8 mouse cellular contexts compared by ENCODE assay signal in the genomic region with DNA sequence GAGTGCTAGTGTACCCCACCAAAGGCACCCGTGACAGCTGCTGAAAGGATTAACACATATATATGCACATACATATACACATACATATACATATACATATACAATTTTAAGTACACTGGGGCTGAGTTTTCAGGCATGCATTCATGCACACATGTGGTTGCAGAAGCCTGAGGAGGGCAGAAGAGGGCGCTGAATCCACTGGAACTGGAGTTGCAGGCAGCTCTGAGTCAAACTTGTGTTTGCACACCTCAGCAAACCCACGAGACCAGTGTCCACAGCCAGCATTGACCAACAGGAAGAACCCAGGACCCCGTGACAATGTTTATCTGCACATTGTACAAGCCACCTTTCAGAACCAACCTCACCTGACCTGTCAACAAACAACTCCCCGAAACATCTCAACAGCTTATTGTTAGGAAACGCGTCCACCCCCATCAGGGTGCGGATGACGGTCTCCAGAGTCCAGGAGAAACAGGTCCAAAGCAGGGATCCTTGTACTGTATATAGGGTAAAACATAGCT. TPM values are rescaled to one million over a fixed set of nuclear protein-coding genes. Genes with fewer than 3 reads are reported as not detected.
DNase-seq lines count a peak whose midpoint lies in the region; ATAC-seq and TF ChIP-seq lines count a peak whose summit lies in the region.

No protein-coding gene starts in this region.

- no peak for TF ChIP-seq POLR2A in bone marrow, adult 2 months (IDR thresholded peaks at IDR 0.05; ENCODE audit: borderline replicate concordance, control insufficient read depth, low read depth, low read length)

- H3K4me3 ChIP-seq in kidney, embryonic 15.5 days (replicated peaks) = no peak overlapping the region
- no peak overlapping the region for H3K4me3 ChIP-seq in bone marrow, adult 2 months (replicated peaks; ENCODE audit: control insufficient read depth, low read depth, low read length)
- H3K4me3 ChIP-seq in liver, embryonic 15.5 days (replicated peaks) = no peak overlapping the region
- H3K4me3 ChIP-seq in forebrain, embryonic 15.5 days = no peak overlapping the region
- no peak overlapping the region for H3K4me3 ChIP-seq in limb, embryonic 10.5 days

- ATAC-seq in kidney, embryonic 15.5 days (replicated peaks; ENCODE audit: low FRiP score) = no peak
- ATAC-seq in liver, embryonic 15.5 days (ENCODE audit: insufficient read depth) = no peak
- ATAC-seq in forebrain, embryonic 15.5 days (replicated peaks) = no peak

- no peak for DNase-seq in kidney, adult 11 months
- peak; percentile 57 for DNase-seq in thymus, postnatal 0 days (ENCODE audit: low spot score)
- DNase-seq in left cerebral cortex, adult 18-20 months (ENCODE audit: low spot score in 2 of 2) = no peak
- no peak for DNase-seq in limb, embryonic 10.5 days (ENCODE audit: low spot score)

- H3K27ac ChIP-seq in kidney, embryonic 15.5 days = peak overlapping the region; percentile 45; the same call in 1 of the 2 replicates
- H3K27ac ChIP-seq in bone marrow, adult 2 months (ENCODE audit: control insufficient read depth, insufficient read depth, low read depth, low read length, poor library complexity) = peak overlapping the region; percentile 75
- H3K27ac ChIP-seq in liver, embryonic 15.5 days (replicated peaks) = peak overlapping the region; percentile 49
- no peak overlapping the region for H3K27ac ChIP-seq in forebrain, embryonic 15.5 days (replicated peaks)
- no peak overlapping the region for H3K27ac ChIP-seq in limb, embryonic 10.5 days

- 75% methylated on average over 9 of the region's 9 CpGs for WGBS in kidney, embryonic 15.5 days
- WGBS in bone marrow, adult 2 months = 60% methylated on average over 9 of the region's 9 CpGs
- 56% methylated on average over 9 of the region's 9 CpGs for WGBS in liver, embryonic 15.5 days (ENCODE audit: insufficient replicate concordance)
- WGBS in forebrain, embryonic 15.5 days = 75% methylated on average over 9 of the region's 9 CpGs
- WGBS in limb, embryonic 10.5 days = 72% methylated on average over 9 of the region's 9 CpGs

- H3K4me2 ChIP-seq in kidney, embryonic 15.5 days = no peak overlapping the region
- 0 out of 2 replicates have a peak overlapping the region, but pooled peaks have one; percentile 4 for H3K4me2 ChIP-seq in liver, embryonic 15.5 days
- H3K4me2 ChIP-seq in forebrain, embryonic 15.5 days (replicated peaks) = no peak overlapping the region

- H3K9me3 ChIP-seq in kidney, embryonic 15.5 days (replicated peaks) = no peaks in the 10 kb centered on the region
- H3K9me3 ChIP-seq in liver, embryonic 15.5 days (replicated peaks) = no peaks in the 10 kb centered on the region
- no peaks in the 10 kb centered on the region for H3K9me3 ChIP-seq in forebrain, embryonic 15.5 days
- H3K9me3 ChIP-seq in limb, embryonic 10.5 days (replicated peaks) = no peaks in the 10 kb centered on the region

- peak; percentile 69 for TF ChIP-seq CTCF in bone marrow, adult 2 months (IDR thresholded peaks at IDR 0.05; ENCODE audit: control insufficient read depth, insufficient read depth, low read length)

- H3K36me3 ChIP-seq in kidney, embryonic 15.5 days = no peaks in the 10 kb centered on the region
- H3K36me3 ChIP-seq in liver, embryonic 15.5 days (replicated peaks) = no peaks in the 10 kb centered on the region
- no peaks in the 10 kb centered on the region for H3K36me3 ChIP-seq in forebrain, embryonic 15.5 days
- no peaks in the 10 kb centered on the region for H3K36me3 ChIP-seq in limb, embryonic 10.5 days

- no peaks in the 10 kb centered on the region for H3K27me3 ChIP-seq in kidney, embryonic 15.5 days
- no peaks in the 10 kb centered on the region for H3K27me3 ChIP-seq in liver, embryonic 15.5 days
- no peaks in the 10 kb centered on the region for H3K27me3 ChIP-seq in forebrain, embryonic 15.5 days
- H3K27me3 ChIP-seq in limb, embryonic 10.5 days (ENCODE audit: low read depth, poor library complexity, severe bottlenecking) = no peaks in the 10 kb centered on the region

- H3K4me1 ChIP-seq in kidney, embryonic 15.5 days = peaks cover 13% of the 10 kb centered on the region
- peaks cover 11% of the 10 kb centered on the region for H3K4me1 ChIP-seq in bone marrow, adult 2 months (ENCODE audit: control insufficient read depth, insufficient read depth, low read length)
- peaks cover 68% of the 10 kb centered on the region for H3K4me1 ChIP-seq in liver, embryonic 15.5 days (replicated peaks)
- H3K4me1 ChIP-seq in forebrain, embryonic 15.5 days = peaks cover 7% of the 10 kb centered on the region
- peaks cover 22% of the 10 kb centered on the region for H3K4me1 ChIP-seq in limb, embryonic 10.5 days

- no peak overlapping the region for H3K9ac ChIP-seq in kidney, embryonic 15.5 days
- H3K9ac ChIP-seq in liver, embryonic 15.5 days = no peak overlapping the region
- no peak overlapping the region for H3K9ac ChIP-seq in forebrain, embryonic 15.5 days (replicated peaks)

RNA-seq across cellular contexts. Expression of a gene that starts 32.2 kb away (rescaled TPM):
- 19.1 and 20.4 TPM in 2 replicates for polyA plus RNA-seq in kidney, embryonic 15.5 days (2015; fragmentation: Nextera tagmentation; extraction: Ambion mirVana)
- polyA plus RNA-seq in bone marrow, adult 2 months (2011; ENCODE audit: insufficient read depth, insufficient read length, low replicate concordance, missing spikeins) = 16.3 and 35.4 TPM in 2 replicates
- 7.6 and 8.8 TPM in 2 replicates for polyA plus RNA-seq in liver, embryonic 15.5 days (2015; fragmentation: Nextera tagmentation; extraction: Ambion mirVana)
- 20.6 and 27.4 TPM in 2 replicates for polyA plus RNA-seq in thymus, postnatal 0 days (2015; fragmentation: Nextera tagmentation; extraction: Ambion mirVana)
- total RNA-seq in left cerebral cortex, adult 18-20 months (2021) = 10 to 100 TPM; 47.6 to 48.6 TPM
- 17.2 and 18.7 TPM in 2 replicates for polyA plus RNA-seq in forebrain, embryonic 15.5 days (2015; fragmentation: Nextera tagmentation; extraction: Ambion mirVana)
- 16.9 and 19.0 TPM in 2 replicates for polyA plus RNA-seq in limb, embryonic 10.5 days (2016; fragmentation: Nextera tagmentation; extraction: Ambion mirVana)

RNA-seq across cellular contexts. Expression of a gene that starts 58.4 kb away (rescaled TPM):
- 7.0 and 8.8 TPM in 2 replicates for polyA plus RNA-seq in kidney, embryonic 15.5 days (2015; fragmentation: Nextera tagmentation; extraction: Ambion mirVana)
- not detected in 2 replicates for polyA plus RNA-seq in bone marrow, adult 2 months (2011; ENCODE audit: insufficient read depth, insufficient read length, low replicate concordance, missing spikeins)
- 0.08 and 0.12 TPM in 2 replicates for polyA plus RNA-seq in liver, embryonic 15.5 days (2015; fragmentation: Nextera tagmentation; extraction: Ambion mirVana)
- 16.3 and 16.6 TPM in 2 replicates for polyA plus RNA-seq in thymus, postnatal 0 days (2015; fragmentation: Nextera tagmentation; extraction: Ambion mirVana)
- total RNA-seq in left cerebral cortex, adult 18-20 months (2021) = 1 to 10 TPM; 3.5 to 4.6 TPM
- 2.0 and 3.7 TPM in 2 replicates for polyA plus RNA-seq in forebrain, embryonic 15.5 days (2015; fragmentation: Nextera tagmentation; extraction: Ambion mirVana)
- 1.3 and 1.8 TPM in 2 replicates for polyA plus RNA-seq in limb, embryonic 10.5 days (2016; fragmentation: Nextera tagmentation; extraction: Ambion mirVana)

Comparison
In these comparisons a context has a peak if more than half of its experiments do, and no peak if none do; other contexts are left out.
1. H3K27ac ChIP-seq: peak in kidney, embryonic 15.5 days (single experiment), bone marrow, adult 2 months (single experiment) and liver, embryonic 15.5 days (single experiment); none in forebrain, embryonic 15.5 days (single experiment) and limb, embryonic 10.5 days (single experiment).